Mouse (Mus musculus) C2C12 (cell line): ENCODE measurements around the gene Ube2b.

Experiments used
- CEBPB ChIP-seq: IDR thresholded peaks from one replicate; pipeline ENCODE4 v1.6.1; 2011; ENCODE audit warnings: low read depth, mild to moderate bottlenecking, control low read depth, moderate library complexity
- CTCF ChIP-seq: IDR thresholded peaks from one replicate; pipeline ENCODE4 v1.5.1; 2011; ENCODE audit not compliant: control insufficient read depth, insufficient read depth, insufficient read length
- FOSL1 ChIP-seq: IDR thresholded peaks from one replicate; pipeline ENCODE4 v1.8.0; 2011; ENCODE audit warnings: mild to moderate bottlenecking, low read length; ENCODE audit not compliant: poor library complexity, insufficient read depth, severe bottlenecking
- MAX ChIP-seq: IDR thresholded peaks from one replicate; pipeline ENCODE4 v1.6.1; 2011; ENCODE audit warnings: mild to moderate bottlenecking, control low read depth
- MYOD1 ChIP-seq: IDR thresholded peaks from one replicate; pipeline ENCODE4 v1.6.1; 2011; ENCODE audit warnings: low read depth; ENCODE audit not compliant: control insufficient read depth, insufficient read length
- MYOG ChIP-seq: IDR thresholded peaks from one replicate; pipeline ENCODE4 v1.6.1; 2011; ENCODE audit not compliant: control insufficient read depth, insufficient read length; ENCODE audit errors: extremely low read depth
- USF1 ChIP-seq: IDR thresholded peaks from one replicate; pipeline ENCODE4 v1.6.1; 2011; ENCODE audit warnings: low read depth, mild to moderate bottlenecking, control low read depth, moderate library complexity

GRCm38 (mm10) chr11:51951861-51952420 lies 48.6 kb downstream of the Ube2b start:
- TF ChIP-seq CTCF (no peak), MAX (no peak), MYOG (no peak), MYOD1 (peak; percentile 36), CEBPB (no peak), USF1 (no peak), FOSL1 (no peak)
